Mouse (Mus musculus): ENCODE data around the gene Kcnb1.

GRCm38 (mm10) chr2:167066031-167066430, 123.9 kb downstream of the Kcnb1 start:
- TF ChIP-seq CTCF (IDR thresholded peaks at IDR 0.05; ENCODE audit: low read depth), result no peak
- no peak for TF ChIP-seq EP300 (IDR thresholded peaks at IDR 0.05; ENCODE audit: low read depth)
